Mouse (Mus musculus): ENCODE measurements around the gene Casc1.

- no peak for TF ChIP-seq CTCF (IDR thresholded peaks at IDR 0.05; ENCODE audit: borderline replicate concordance, extremely low read depth, insufficient read depth, insufficient read length)
- no peak for TF ChIP-seq POLR2A (IDR thresholded peaks at IDR 0.05; ENCODE audit: borderline replicate concordance, extremely low read depth, insufficient read depth, insufficient read length, poor library complexity, severe bottlenecking)
Measured at GRCm38 (mm10) chr6:145226296-145226695, 15.5 kb upstream of the Casc1 start.

All from brain, embryonic 14.5 days (tissue).